Mouse (Mus musculus) testis, postnatal 14 days (tissue): ENCODE measurements around the gene Mast4.
A peak's percentile ranks its signal among the peaks of the same experiment; 100 is the strongest.

Experiments
- DNase-seq: peaks from one replicate; pipeline ENCODE4 v3.0.0; 2021; ENCODE audit warnings: low spot score

The Mast4 gene

GRCm38 (mm10) chr13:103241092-103241491, 93.2 kb downstream of the Mast4 start:
- DNase-seq = no peak

DNA sequence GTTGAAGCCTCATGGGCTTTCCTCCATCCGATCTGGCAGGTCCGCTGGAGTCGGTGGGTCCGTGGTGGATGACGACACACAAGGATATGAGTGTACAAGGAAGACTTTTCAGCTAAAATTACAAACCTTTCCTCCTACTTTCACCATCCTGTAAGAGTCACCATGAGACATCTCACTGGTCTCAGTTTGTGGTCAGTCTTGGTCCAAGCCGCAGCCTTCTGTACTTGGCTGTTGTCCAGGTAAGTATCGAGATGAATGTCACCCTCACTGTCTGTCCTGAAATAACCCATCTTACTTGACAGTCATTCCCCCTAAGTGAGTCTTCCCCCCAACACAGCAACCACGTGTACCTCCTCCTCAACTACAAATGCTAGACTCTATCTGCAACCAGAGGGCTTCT, 94.6 kb downstream of the Mast4 start:
- DNase-seq = no peak

GRCm38 (mm10) chr13:103238034-103238705, 96.1 kb downstream of the Mast4 start:
- no peak for DNase-seq

DNA sequence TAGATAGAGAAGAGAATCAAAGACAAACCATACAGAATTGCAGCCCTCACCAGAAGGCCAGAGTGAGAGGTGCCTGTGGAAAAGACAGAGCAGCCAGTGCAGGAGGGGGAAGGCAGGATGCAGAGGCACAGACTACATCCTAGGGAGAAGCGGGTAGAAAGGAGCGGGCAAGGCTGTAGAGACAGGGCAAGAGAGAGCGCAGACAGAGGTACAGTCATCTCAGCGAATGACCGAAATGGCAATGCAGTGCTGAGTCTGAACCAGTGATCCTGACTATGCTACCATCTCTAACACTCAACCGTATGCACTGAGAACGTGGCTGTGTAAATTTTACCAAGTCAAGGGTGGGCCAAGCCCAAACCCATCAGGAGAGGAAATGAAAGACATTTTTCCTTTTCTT, 102.1 kb downstream of the Mast4 start:
- DNase-seq = no peak

- DNase-seq = no peak
Measured at GRCm38 (mm10) chr13:103229069-103229468, 105.2 kb downstream of the Mast4 start.

- DNase-seq = no peak
Measured at GRCm38 (mm10) chr13:103225895-103226815, 108.1 kb downstream of the Mast4 start.

GRCm38 (mm10) chr13:103225217-103225894, 108.9 kb downstream of the Mast4 start:
- DNase-seq = peak; percentile 47

GRCm38 (mm10) chr13:103220479-103221064, 113.7 kb downstream of the Mast4 start:
- DNase-seq = no peak

DNA sequence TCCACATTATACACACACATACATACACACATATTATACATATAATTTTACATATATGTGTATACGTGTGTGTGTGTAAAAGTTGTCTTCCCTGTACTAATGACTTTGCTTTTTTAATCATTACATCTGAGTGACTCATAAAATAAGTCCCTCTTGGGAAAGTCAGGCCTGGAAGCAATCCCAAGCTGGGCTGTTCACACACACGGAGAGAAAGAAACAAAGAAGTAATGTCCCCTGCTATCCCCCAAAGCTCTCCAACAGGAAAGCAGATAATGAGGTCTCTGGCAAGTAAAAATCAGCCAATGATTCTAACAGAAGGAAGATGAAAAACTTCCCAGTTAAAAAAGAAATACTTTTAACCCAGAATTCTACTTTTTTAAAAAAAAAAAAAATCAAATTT, 114.3 kb downstream of the Mast4 start:
- peak; percentile 27 for DNase-seq

GRCm38 (mm10) chr13:103217486-103217885, 116.8 kb downstream of the Mast4 start:
- DNase-seq = no peak

DNA sequence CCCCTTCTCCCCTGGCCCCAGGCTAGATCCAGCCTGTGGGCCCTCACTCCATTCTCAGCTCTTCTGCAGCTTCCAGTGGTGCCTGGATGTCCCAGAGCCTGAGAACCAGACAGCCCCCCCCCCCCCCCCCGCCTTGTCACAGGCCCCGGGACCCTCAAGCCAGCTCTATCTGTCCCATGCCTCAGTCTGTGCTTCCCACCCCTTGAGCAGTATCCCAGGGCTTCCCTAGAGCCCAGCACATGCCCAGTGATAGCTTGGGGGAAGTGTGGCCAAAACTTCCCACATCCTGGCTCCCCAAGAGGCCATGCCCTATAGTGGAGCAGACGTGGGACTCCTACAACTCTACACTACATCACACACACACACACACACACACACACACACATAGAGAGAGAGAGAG, 119.8 kb downstream of the Mast4 start:
- no peak for DNase-seq

- DNase-seq = no peak
Measured at GRCm38 (mm10) chr13:103211953-103212352, 122.3 kb downstream of the Mast4 start.

DNA sequence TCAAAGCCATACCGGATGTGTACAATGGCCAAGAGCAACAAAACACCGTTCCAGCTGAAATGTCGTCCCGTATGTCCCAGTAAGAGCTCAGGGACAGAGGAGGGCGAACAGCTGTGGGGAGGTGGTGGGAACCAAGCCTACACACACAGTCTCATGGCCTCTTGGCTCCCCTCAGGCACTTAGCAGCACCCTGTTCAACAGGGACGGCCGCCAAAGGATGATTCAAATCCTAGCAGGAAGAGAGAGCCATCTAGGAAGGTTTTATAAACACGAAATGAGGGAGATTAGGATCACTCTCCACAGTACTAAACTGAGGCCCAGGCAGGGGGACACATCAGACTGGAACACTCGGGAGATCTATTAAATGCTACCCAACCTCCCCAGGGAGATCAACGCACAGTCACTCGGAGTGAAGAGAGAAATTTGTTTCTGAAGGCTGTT, 122.8 kb downstream of the Mast4 start:
- peak; percentile 14 for DNase-seq

DNA sequence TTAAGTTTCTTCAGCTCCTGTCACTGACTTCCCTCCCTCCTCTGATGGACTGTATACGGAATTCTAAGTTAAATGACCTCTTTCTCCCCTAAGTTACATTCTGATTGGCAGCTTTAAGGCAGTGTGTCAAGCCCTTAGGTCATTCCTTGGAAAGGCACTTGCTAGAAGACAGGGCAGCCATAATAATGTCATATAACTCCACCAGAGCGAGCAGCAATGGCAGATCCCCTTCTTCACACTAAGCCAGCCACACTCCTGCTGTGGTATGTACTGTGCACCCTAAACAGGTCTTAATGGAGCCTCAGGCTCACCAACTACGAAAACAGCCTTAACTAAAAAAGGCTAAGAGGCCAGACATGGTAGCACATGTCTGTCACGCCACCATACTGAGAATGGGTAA, 123.6 kb downstream of the Mast4 start:
- no peak for DNase-seq

- DNase-seq = no peak
Measured at GRCm38 (mm10) chr13:103207199-103207598, 127.1 kb downstream of the Mast4 start.

DNA sequence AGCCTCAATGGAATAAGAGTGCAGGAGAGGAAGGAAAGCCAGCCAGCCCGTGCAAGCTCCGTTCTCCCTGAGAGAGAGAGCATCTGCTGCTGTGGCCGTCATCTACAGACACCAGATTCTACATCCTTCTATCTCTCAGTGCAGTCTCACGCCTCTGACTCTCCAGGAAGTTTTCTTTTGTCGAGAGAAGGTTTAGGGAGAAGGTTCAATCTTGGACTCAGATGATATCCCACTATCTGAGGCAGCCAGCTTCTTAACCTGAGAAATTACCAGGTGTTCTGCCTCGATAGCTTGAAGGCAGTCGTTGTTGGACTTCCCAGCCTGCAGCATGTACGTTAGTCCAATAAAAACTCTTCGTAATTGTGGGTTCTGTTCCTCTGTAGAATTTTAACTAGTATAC, 127.7 kb downstream of the Mast4 start:
- DNase-seq = no peak

GRCm38 (mm10) chr13:103205191-103205590, 129.1 kb downstream of the Mast4 start:
- DNase-seq = no peak

GRCm38 (mm10) chr13:103203376-103203895, 130.9 kb downstream of the Mast4 start:
- peak; percentile 66 for DNase-seq

GRCm38 (mm10) chr13:103201016-103201760, 133.1 kb downstream of the Mast4 start:
- DNase-seq = no peak

DNA sequence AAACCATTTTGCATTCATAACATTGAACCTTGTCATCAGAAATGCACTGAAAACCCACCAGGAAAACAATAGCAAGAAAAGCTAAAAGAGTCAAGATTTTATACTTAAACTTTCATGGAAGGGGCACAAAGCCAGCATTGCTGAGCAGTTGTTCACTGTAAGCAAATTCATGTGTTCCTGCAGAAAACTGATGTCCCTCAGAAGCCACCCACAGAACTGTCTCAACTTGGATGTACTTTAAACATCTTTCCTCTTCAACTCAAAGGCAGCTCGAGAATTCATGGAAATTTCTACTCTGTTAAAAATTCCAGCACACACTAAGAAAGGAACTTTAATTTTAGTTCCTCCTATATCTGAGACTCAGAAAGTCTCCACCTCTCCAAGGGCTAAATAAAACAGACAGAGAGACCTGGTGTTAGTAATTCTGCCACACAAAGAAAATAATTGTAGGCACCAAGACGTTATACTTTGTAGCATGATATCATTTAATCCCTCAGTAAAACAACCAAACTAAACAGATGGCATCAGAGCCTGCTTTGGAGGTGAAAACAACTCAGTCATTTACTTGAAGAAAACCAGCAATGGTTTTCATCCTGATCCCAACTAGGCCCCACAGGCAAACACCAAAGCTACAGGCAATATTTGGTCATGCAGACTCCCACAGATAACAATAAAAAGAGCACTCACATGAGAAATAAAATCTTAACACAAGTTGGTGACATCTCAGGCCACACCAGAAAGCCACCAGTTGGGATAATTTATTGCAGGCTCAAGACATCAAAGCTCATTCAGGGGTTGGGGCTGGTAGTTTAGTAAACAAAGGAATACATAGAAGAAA, 134.3 kb downstream of the Mast4 start:
- DNase-seq = no peak
